In the genomic region with DNA sequence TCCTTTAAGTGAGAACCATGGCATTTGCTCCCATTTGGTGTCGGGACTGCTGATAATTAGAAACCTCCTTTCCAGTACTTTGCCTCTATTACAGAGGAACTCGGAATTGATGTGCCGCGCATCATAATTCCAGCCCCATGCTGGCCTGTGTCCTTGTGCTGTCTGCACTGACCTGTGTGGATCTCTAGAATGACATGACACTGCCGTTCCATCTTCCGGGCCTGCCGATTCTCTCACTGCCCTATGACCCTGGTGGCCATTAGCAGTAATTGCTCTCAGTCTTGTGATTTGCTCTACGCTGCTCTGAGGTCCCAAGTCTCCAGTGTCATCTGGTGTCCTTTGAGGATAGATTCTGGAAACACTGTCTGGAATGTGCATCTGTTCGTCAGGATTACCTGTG, we compare ENCODE assay signal across 19 mouse cellular contexts.
DNase-seq lines count a peak whose midpoint lies in the region; ATAC-seq and TF ChIP-seq lines count a peak whose summit lies in the region.
"Had no signal": no experiment of that assay in that cellular context is flagged by ENCODE, and none has a peak within 500 bp of the region (broad histone marks: within the 10 kb centered on the region; RNA-seq: fewer than 3 reads in every experiment).

No protein-coding gene starts in this region.

- H3K4me2 ChIP-seq in hindbrain, embryonic 11.5 days (replicated peaks; ENCODE audit: low read depth, low read length) = no peak overlapping the region
- no peak overlapping the region for H3K4me2 ChIP-seq in hindbrain, embryonic 14.5 days (replicated peaks)
- H3K4me2 ChIP-seq: embryonic facial prominence, embryonic 13.5 days; forebrain, embryonic 12.5 days; kidney, embryonic 15.5 days; midbrain, embryonic 12.5 days had no signal

- ATAC-seq in hindbrain, embryonic 11.5 days (ENCODE audit: low FRiP score) = no peak
- ATAC-seq in hindbrain, embryonic 14.5 days (ENCODE audit: low FRiP score) = no peak
- ATAC-seq: hindbrain, embryonic 16.5 days had no signal

- no peaks in the 10 kb centered on the region for H3K9me3 ChIP-seq in hindbrain, embryonic 11.5 days (ENCODE audit: control insufficient read depth, low read length)
- H3K9me3 ChIP-seq in hindbrain, embryonic 14.5 days (ENCODE audit: control insufficient read depth, low read length) = no peaks in the 10 kb centered on the region
- H3K9me3 ChIP-seq: embryonic facial prominence, embryonic 13.5 days; forebrain, embryonic 12.5 days; kidney, embryonic 15.5 days; midbrain, embryonic 12.5 days had no signal

- WGBS in hindbrain, embryonic 11.5 days = 58% methylated on average over 9 of the region's 9 CpGs
- WGBS in hindbrain, embryonic 14.5 days = 70% methylated on average over 9 of the region's 9 CpGs
- WGBS in lung, adult 2 months = 82% methylated on average over 9 of the region's 9 CpGs

- DNase-seq in hindbrain, embryonic 11.5 days (ENCODE audit: low spot score) = peak; percentile 19
- no peak for DNase-seq in hindbrain, embryonic 14.5 days (ENCODE audit: low spot score)
- DNase-seq in lung, adult 2 months = no peak
- DNase-seq in lung, postnatal 14 days = no peak
- peak; percentile 65 for DNase-seq in R1 (ENCODE audit: low read depth, low spot score)
- peak; percentile 62 for DNase-seq in retina, embryonic 14.5 days (ENCODE audit: low spot score)
- DNase-seq in thymus, postnatal 0 days (ENCODE audit: low spot score) = no peak
- no peak for DNase-seq in right cerebral cortex, adult 18-20 months
- DNase-seq: adrenal gland, postnatal 36 days; cerebellum, postnatal 25 days; heart, adult 18-20 months; lung, postnatal 10 days; right cerebral cortex, postnatal 25 days had no signal

- TF ChIP-seq CTCF in lung, adult 2 months (IDR thresholded peaks at IDR 0.05; ENCODE audit: insufficient read depth, low read length) = 0 out of 2 replicates have a peak, but pooled peaks have one; percentile 21

- H3K27ac ChIP-seq in hindbrain, embryonic 11.5 days (ENCODE audit: low read depth, low read length) = no peak overlapping the region
- H3K27ac ChIP-seq in hindbrain, embryonic 14.5 days = no peak overlapping the region
- H3K27ac ChIP-seq: embryonic facial prominence, embryonic 13.5 days; forebrain, embryonic 12.5 days; kidney, embryonic 15.5 days; midbrain, embryonic 12.5 days had no signal

- no peak overlapping the region for H3K9ac ChIP-seq in hindbrain, embryonic 11.5 days (ENCODE audit: low read depth, low read length)
- H3K9ac ChIP-seq in hindbrain, embryonic 14.5 days = no peak overlapping the region
- H3K9ac ChIP-seq: embryonic facial prominence, embryonic 13.5 days; forebrain, embryonic 12.5 days; kidney, embryonic 15.5 days; midbrain, embryonic 12.5 days had no signal

- no peaks in the 10 kb centered on the region for H3K36me3 ChIP-seq in hindbrain, embryonic 11.5 days (ENCODE audit: control insufficient read depth, insufficient read depth, low read length)
- no peaks in the 10 kb centered on the region for H3K36me3 ChIP-seq in hindbrain, embryonic 14.5 days (replicated peaks; ENCODE audit: control insufficient read depth, insufficient read depth)
- H3K36me3 ChIP-seq: embryonic facial prominence, embryonic 13.5 days; forebrain, embryonic 12.5 days; G1E; kidney, embryonic 15.5 days; midbrain, embryonic 12.5 days had no signal

- H3K4me3 ChIP-seq in hindbrain, embryonic 11.5 days (ENCODE audit: low read depth, low read length) = no peak overlapping the region
- no peak overlapping the region for H3K4me3 ChIP-seq in hindbrain, embryonic 14.5 days (replicated peaks; ENCODE audit: low read length)
- no peak overlapping the region for H3K4me3 ChIP-seq in lung, adult 2 months (replicated peaks; ENCODE audit: extremely low read depth, low read depth, low read length)
- H3K4me3 ChIP-seq: embryonic facial prominence, embryonic 13.5 days; forebrain, embryonic 12.5 days; kidney, embryonic 15.5 days; midbrain, embryonic 12.5 days had no signal

- no peaks in the 10 kb centered on the region for H3K27me3 ChIP-seq in hindbrain, embryonic 11.5 days (ENCODE audit: control insufficient read depth, insufficient read depth, low read length)
- H3K27me3 ChIP-seq in hindbrain, embryonic 14.5 days (ENCODE audit: control insufficient read depth, insufficient read depth, low read length) = no peaks in the 10 kb centered on the region

- TF ChIP-seq POLR2A in lung, adult 2 months (IDR thresholded peaks at IDR 0.05; ENCODE audit: borderline replicate concordance, extremely low read depth, low read depth, low read length) = no peak

- H3K4me1 ChIP-seq in hindbrain, embryonic 11.5 days (replicated peaks; ENCODE audit: control insufficient read depth, insufficient read depth, low read length) = peaks cover 3% of the 10 kb centered on the region; the same call in 1 of the 2 replicates
- H3K4me1 ChIP-seq in hindbrain, embryonic 14.5 days (replicated peaks; ENCODE audit: control insufficient read depth, insufficient read depth, low read length) = peaks cover 4% of the 10 kb centered on the region
- H3K4me1 ChIP-seq in lung, adult 2 months (ENCODE audit: control insufficient read depth, insufficient read depth, low read length) = 0 out of 2 replicates have a peak, but pooled peaks cover 2% of the 10 kb centered on the region

Comparison
In these comparisons a context has a peak if more than half of its experiments do, and no peak if none do; other contexts are left out.
1. DNase-seq: peak in hindbrain, embryonic 11.5 days (single experiment), R1 (single experiment) and retina, embryonic 14.5 days (single experiment); none in hindbrain, embryonic 14.5 days (single experiment), lung, adult 2 months (single experiment), lung, postnatal 14 days (single experiment), thymus, postnatal 0 days (single experiment) and right cerebral cortex, adult 18-20 months (single experiment).